8 mouse cellular contexts compared by ENCODE assay signal in the genomic region with DNA sequence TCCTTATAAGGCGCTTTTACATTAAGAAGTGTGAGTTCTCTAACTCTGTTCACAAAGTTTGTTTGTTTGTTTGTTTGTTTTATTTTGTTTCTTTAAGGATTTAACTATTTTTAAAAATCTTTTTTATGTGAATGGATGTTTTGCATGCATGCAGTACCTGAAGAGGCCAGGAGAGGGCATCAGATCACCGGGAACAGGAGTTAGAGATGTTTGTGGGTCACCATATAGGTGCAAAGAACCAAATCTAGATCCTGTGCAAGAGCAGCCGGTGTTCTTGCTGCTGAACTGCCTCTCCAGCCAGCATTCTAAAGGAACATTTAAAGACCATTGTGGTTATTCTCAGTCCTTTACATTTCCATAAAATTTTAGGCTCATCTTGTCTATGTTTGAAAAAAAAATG. TPM values are rescaled to one million over a fixed set of nuclear protein-coding genes. Genes with fewer than 3 reads are reported as not detected.
DNase-seq lines count a peak whose midpoint lies in the region; ATAC-seq lines count a peak whose summit lies in the region.

No protein-coding gene starts in this region.

- ATAC-seq in granulocyte monocyte progenitor cell, adult 5-6 weeks (replicated peaks; ENCODE audit: poor library complexity, severe bottlenecking), result peak; percentile 71

- peak; percentile 24 to 58 for DNase-seq in adrenal gland, adult 18-20 months (ENCODE audit: low spot score in 2 of 2)
- DNase-seq in adrenal gland, adult 8-10 months, result no peak
- DNase-seq in kidney, postnatal 10 days, result peak; percentile 47
- DNase-seq in kidney, adult 9 months, result no peak
- peak; percentile 37 for DNase-seq in MN1 (ENCODE audit: low spot score)
- peak; percentile 43 for DNase-seq in thymus, postnatal 14 days
- DNase-seq in layer of hippocampus, adult 11-12 months (ENCODE audit: low spot score), result no peak

RNA-seq across cellular contexts. Expression of gene Rbbp6, which starts 52.1 kb away (rescaled TPM):
- 10 to 100 TPM; 42.7 to 62.0 TPM for total RNA-seq in adrenal gland, adult 18-20 months (2021)
- total RNA-seq in adrenal gland, adult 8-10 months (2022), result 10 to 100 TPM; 51.6 to 74.1 (median 63.1) TPM
- total RNA-seq in granulocyte monocyte progenitor cell, adult 5-6 weeks (2014; fragmentation: Nextera tagmentation), result 89.0 and 129 TPM in 2 replicates
- total RNA-seq in granulocyte monocyte progenitor cell, adult 5-6 weeks (2017), result 61.3 and 66.8 TPM in 2 replicates

Comparison
In these comparisons a context has a peak if more than half of its experiments do, and no peak if none do; other contexts are left out.
1. DNase-seq: peak in adrenal gland, adult 18-20 months (2 of 2), kidney, postnatal 10 days (single experiment), MN1 (single experiment) and thymus, postnatal 14 days (single experiment); none in adrenal gland, adult 8-10 months (single experiment), kidney, adult 9 months (single experiment) and layer of hippocampus, adult 11-12 months (single experiment).